Mouse (Mus musculus) stomach, postnatal 0 days (tissue): ENCODE data around the gene Serpinb12.

Experiments used
- CTCF ChIP-seq: IDR thresholded peaks from 2 replicates; pipeline ENCODE4 v1.5.1; 2016; ENCODE audit warnings: antibody characterized with exemption, low read depth, mild to moderate bottlenecking, moderate library complexity
- EP300 ChIP-seq: optimal IDR thresholded peaks from 2 replicates; pipeline ENCODE3; 2016; ENCODE audit warnings: antibody characterized with exemption

GRCm38 (mm10) chr1:106931954-106932353, 2.3 kb upstream of the Serpinb12 start:
- TF ChIP-seq CTCF (no peak), EP300 (no peak)
